Mouse (Mus musculus) embryonic fibroblast, embryonic 13.5 days (primary cell): ENCODE results near the gene Syne2.

Source experiments
- CTCF ChIP-seq: IDR thresholded peaks from 2 replicates; pipeline ENCODE4 v1.5.1; 2011; ENCODE audit warnings: mild to moderate bottlenecking, control low read depth, low read length, moderate library complexity, borderline replicate concordance; ENCODE audit not compliant: insufficient read depth
- POLR2A ChIP-seq: IDR thresholded peaks from 2 replicates; pipeline ENCODE4 v1.6.1; 2011; ENCODE audit warnings: low read depth, mild to moderate bottlenecking, control low read depth, low read length, moderate library complexity

GRCm38 (mm10) chr12:75784271-75784751 lies 33.6 kb upstream of the Syne2 start:
- TF ChIP-seq CTCF (no peak), POLR2A (no peak)
